ENCODE assay signal across 8 mouse cellular contexts in the genomic region with DNA sequence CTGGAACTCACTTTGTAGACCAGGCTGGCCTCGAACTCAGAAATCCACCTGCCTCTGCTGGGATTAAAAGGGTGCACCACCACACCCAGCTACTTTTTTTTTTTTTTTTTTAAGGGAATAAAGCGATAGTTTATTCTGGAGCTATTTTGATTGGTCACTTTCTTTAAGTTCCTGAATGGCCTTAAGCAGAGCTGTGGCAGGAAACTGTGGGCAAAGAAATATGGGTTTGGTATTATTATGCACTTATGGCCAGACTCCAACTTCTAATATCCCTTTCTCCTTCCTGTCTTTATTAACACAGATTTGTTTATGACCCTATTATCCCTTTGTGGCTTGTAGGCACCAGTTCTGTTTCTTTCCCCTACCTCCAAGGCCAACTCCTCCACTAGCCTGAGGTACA. TPM values are rescaled to one million over a fixed set of nuclear protein-coding genes. Genes with fewer than 3 reads are reported as not detected.
DNase-seq lines count a peak whose midpoint lies in the region; ATAC-seq and TF ChIP-seq lines count a peak whose summit lies in the region.

No protein-coding gene starts in this region.

- no peak for DNase-seq in hindbrain, embryonic 10.5 days (ENCODE audit: low spot score)
- no peak for DNase-seq in left cerebral cortex, postnatal 25 days (ENCODE audit: low spot score in 2 of 2)
- no peak for DNase-seq in cerebellum, postnatal 25 days
- no peak for DNase-seq in natural killer cell, adult 2 months (ENCODE audit: low spot score in 2 of 2)

- H3K9ac ChIP-seq in hindbrain, embryonic 16.5 days (ENCODE audit: low read depth, low read length): no peak overlapping the region
- peak overlapping the region; percentile 89 for H3K9ac ChIP-seq in ES-Bruce4 (ENCODE audit: low read depth, poor library complexity, severe bottlenecking)
- no peak overlapping the region for H3K9ac ChIP-seq in embryonic facial prominence, embryonic 15.5 days
- peak overlapping the region; percentile 68 for H3K9ac ChIP-seq in liver, embryonic 16.5 days (ENCODE audit: low read depth, low read length)

- no peak for TF ChIP-seq CTCF in ES-Bruce4 (IDR thresholded peaks at IDR 0.05; ENCODE audit: low read depth, low read length)

- intact Hi-C loops in left cerebral cortex, postnatal 25 days (cut with DNase I): no loop called here

- TF ChIP-seq POLR2A in ES-Bruce4 (IDR thresholded peaks at IDR 0.05; ENCODE audit: insufficient read depth, low read length): no peak

- no peak for ATAC-seq in hindbrain, embryonic 16.5 days
- ATAC-seq in embryonic facial prominence, embryonic 15.5 days (ENCODE audit: insufficient number of reproducible peaks, low FRiP score, low TSS enrichment, low read depth): no peak
- ATAC-seq in liver, embryonic 16.5 days (ENCODE audit: low read depth): no peak

- 69% methylated on average over 2 of the region's 2 CpGs for WGBS in hindbrain, embryonic 10.5 days
- WGBS in hindbrain, embryonic 16.5 days: 54% methylated on average over 2 of the region's 2 CpGs
- 42% methylated on average over 2 of the region's 2 CpGs for WGBS in embryonic facial prominence, embryonic 15.5 days
- WGBS in liver, embryonic 16.5 days (ENCODE audit: insufficient replicate concordance): 38% methylated on average over 2 of the region's 2 CpGs

- no peaks in the 10 kb centered on the region for H3K9me3 ChIP-seq in hindbrain, embryonic 10.5 days
- H3K9me3 ChIP-seq in hindbrain, embryonic 16.5 days (ENCODE audit: control insufficient read depth, low read length): no peaks in the 10 kb centered on the region
- H3K9me3 ChIP-seq in ES-Bruce4 (replicated peaks; ENCODE audit: control insufficient read depth, insufficient read depth, low read length, poor library complexity, severe bottlenecking): no peaks in the 10 kb centered on the region
- no peaks in the 10 kb centered on the region for H3K9me3 ChIP-seq in embryonic facial prominence, embryonic 15.5 days (replicated peaks)
- no peaks in the 10 kb centered on the region for H3K9me3 ChIP-seq in liver, embryonic 16.5 days (replicated peaks; ENCODE audit: control insufficient read depth, low read length)

- H3K4me1 ChIP-seq in hindbrain, embryonic 10.5 days (replicated peaks): peaks cover 55% of the 10 kb centered on the region
- peaks cover 27% of the 10 kb centered on the region for H3K4me1 ChIP-seq in hindbrain, embryonic 16.5 days (ENCODE audit: control insufficient read depth, insufficient read depth, low read depth, low read length)
- H3K4me1 ChIP-seq in ES-Bruce4 (ENCODE audit: control insufficient read depth, insufficient read depth, low read length): peaks cover 13% of the 10 kb centered on the region
- peaks cover 56% of the 10 kb centered on the region for H3K4me1 ChIP-seq in embryonic facial prominence, embryonic 15.5 days
- peaks cover 64% of the 10 kb centered on the region for H3K4me1 ChIP-seq in liver, embryonic 16.5 days (ENCODE audit: control insufficient read depth, low read depth, low read length)

- H3K27me3 ChIP-seq in hindbrain, embryonic 10.5 days (ENCODE audit: insufficient read depth, poor library complexity, severe bottlenecking): no peaks in the 10 kb centered on the region
- H3K27me3 ChIP-seq in hindbrain, embryonic 16.5 days (replicated peaks; ENCODE audit: control insufficient read depth, insufficient read depth, low read length): no peaks in the 10 kb centered on the region
- no peaks in the 10 kb centered on the region for H3K27me3 ChIP-seq in ES-Bruce4 (ENCODE audit: control insufficient read depth, insufficient read depth, low read length, poor library complexity, severe bottlenecking)
- no peaks in the 10 kb centered on the region for H3K27me3 ChIP-seq in embryonic facial prominence, embryonic 15.5 days
- no peaks in the 10 kb centered on the region for H3K27me3 ChIP-seq in liver, embryonic 16.5 days (ENCODE audit: control insufficient read depth, insufficient read depth, low read depth, low read length)

- TF ChIP-seq EP300 in ES-Bruce4 (IDR thresholded peaks at IDR 0.05; ENCODE audit: insufficient read depth, low read depth, low read length): no peak

- H3K36me3 ChIP-seq in hindbrain, embryonic 10.5 days: peaks cover 37% of the 10 kb centered on the region
- no peaks in the 10 kb centered on the region for H3K36me3 ChIP-seq in hindbrain, embryonic 16.5 days (ENCODE audit: control insufficient read depth, insufficient read depth, low read length)
- peaks cover 12% of the 10 kb centered on the region for H3K36me3 ChIP-seq in ES-Bruce4 (ENCODE audit: control insufficient read depth, insufficient read depth, low read length, poor library complexity, severe bottlenecking)
- H3K36me3 ChIP-seq in embryonic facial prominence, embryonic 15.5 days: peaks cover 30% of the 10 kb centered on the region
- peaks cover 20% of the 10 kb centered on the region for H3K36me3 ChIP-seq in liver, embryonic 16.5 days (ENCODE audit: control insufficient read depth, insufficient read depth)

- H3K27ac ChIP-seq in hindbrain, embryonic 10.5 days: peak overlapping the region; percentile 86
- no peak overlapping the region for H3K27ac ChIP-seq in hindbrain, embryonic 16.5 days (ENCODE audit: low read depth, low read length)
- peak overlapping the region; percentile 86 for H3K27ac ChIP-seq in ES-Bruce4 (ENCODE audit: insufficient read depth, low read length)
- peak overlapping the region; percentile 98 for H3K27ac ChIP-seq in embryonic facial prominence, embryonic 15.5 days (replicated peaks)
- peak overlapping the region; percentile 98 for H3K27ac ChIP-seq in liver, embryonic 16.5 days (ENCODE audit: low read length)

- H3K4me2 ChIP-seq in hindbrain, embryonic 16.5 days (ENCODE audit: low read length): no peak overlapping the region
- H3K4me2 ChIP-seq in embryonic facial prominence, embryonic 15.5 days (replicated peaks): peak overlapping the region; percentile 80
- peak overlapping the region; percentile 79 for H3K4me2 ChIP-seq in liver, embryonic 16.5 days (ENCODE audit: low read depth, low read length)

- peak overlapping the region; percentile 54 for H3K4me3 ChIP-seq in hindbrain, embryonic 10.5 days
- no peak overlapping the region for H3K4me3 ChIP-seq in hindbrain, embryonic 16.5 days (ENCODE audit: low read length)
- 0 out of 2 replicates have a peak overlapping the region, but pooled peaks have one; percentile 85 for H3K4me3 ChIP-seq in ES-Bruce4 (ENCODE audit: low read depth, low read length)
- H3K4me3 ChIP-seq in embryonic facial prominence, embryonic 15.5 days (replicated peaks): peak overlapping the region; percentile 53
- H3K4me3 ChIP-seq in liver, embryonic 16.5 days (ENCODE audit: low read depth, low read length): peak overlapping the region; percentile 83

RNA-seq across cellular contexts. Expression of a gene that starts 2.2 kb away (rescaled TPM):
- polyA plus RNA-seq in hindbrain, embryonic 10.5 days (2016; fragmentation: Nextera tagmentation; extraction: Ambion mirVana): 58.3 and 68.1 TPM in 2 replicates
- polyA plus RNA-seq in hindbrain, embryonic 16.5 days (2015; fragmentation: Nextera tagmentation; extraction: Ambion mirVana): 16.9 and 23.8 TPM in 2 replicates
- polyA plus RNA-seq in ES-Bruce4 (2011; ENCODE audit: insufficient read depth, insufficient read length, low read depth, missing spikeins): 87.4 and 88.9 TPM in 2 replicates
- 110 and 113 TPM in 2 replicates for polyA plus RNA-seq in embryonic facial prominence, embryonic 15.5 days (2015; fragmentation: Nextera tagmentation; extraction: Ambion mirVana)
- polyA plus RNA-seq in liver, embryonic 16.5 days (2015; fragmentation: Nextera tagmentation; extraction: Ambion mirVana): 43.2 and 46.0 TPM in 2 replicates
- total RNA-seq in left cerebral cortex, postnatal 25 days (2021): 10 to 100 TPM; 10.7 to 14.6 TPM

RNA-seq across cellular contexts. Expression of a gene that starts 2.2 kb away (rescaled TPM):
- polyA plus RNA-seq in hindbrain, embryonic 10.5 days (2016; fragmentation: Nextera tagmentation; extraction: Ambion mirVana): 535 and 648 TPM in 2 replicates
- polyA plus RNA-seq in hindbrain, embryonic 16.5 days (2015; fragmentation: Nextera tagmentation; extraction: Ambion mirVana): 87.9 and 91.5 TPM in 2 replicates
- polyA plus RNA-seq in ES-Bruce4 (2011; ENCODE audit: insufficient read depth, insufficient read length, low read depth, missing spikeins): 290 and 304 TPM in 2 replicates
- polyA plus RNA-seq in embryonic facial prominence, embryonic 15.5 days (2015; fragmentation: Nextera tagmentation; extraction: Ambion mirVana): 342 and 356 TPM in 2 replicates
- 176 and 206 TPM in 2 replicates for polyA plus RNA-seq in liver, embryonic 16.5 days (2015; fragmentation: Nextera tagmentation; extraction: Ambion mirVana)
- total RNA-seq in left cerebral cortex, postnatal 25 days (2021): 1 to 10 TPM; 1.9 to 3.1 TPM

RNA-seq across cellular contexts. Expression of a gene that starts 8.8 kb away (rescaled TPM):
- polyA plus RNA-seq in hindbrain, embryonic 10.5 days (2016; fragmentation: Nextera tagmentation; extraction: Ambion mirVana): 28.3 and 31.9 TPM in 2 replicates
- polyA plus RNA-seq in hindbrain, embryonic 16.5 days (2015; fragmentation: Nextera tagmentation; extraction: Ambion mirVana): 34.7 and 36.6 TPM in 2 replicates
- 16.5 and 25.1 TPM in 2 replicates for polyA plus RNA-seq in ES-Bruce4 (2011; ENCODE audit: insufficient read depth, insufficient read length, low read depth, missing spikeins)
- polyA plus RNA-seq in embryonic facial prominence, embryonic 15.5 days (2015; fragmentation: Nextera tagmentation; extraction: Ambion mirVana): 28.5 and 34.6 TPM in 2 replicates
- polyA plus RNA-seq in liver, embryonic 16.5 days (2015; fragmentation: Nextera tagmentation; extraction: Ambion mirVana): 14.9 and 15.1 TPM in 2 replicates
- 10 to 100 TPM; 32.6 to 32.9 TPM for total RNA-seq in left cerebral cortex, postnatal 25 days (2021)

RNA-seq across cellular contexts. Expression of a gene that starts 9.6 kb away (rescaled TPM):
- polyA plus RNA-seq in hindbrain, embryonic 10.5 days (2016; fragmentation: Nextera tagmentation; extraction: Ambion mirVana): 46.0 and 50.4 TPM in 2 replicates
- 34.1 and 45.6 TPM in 2 replicates for polyA plus RNA-seq in hindbrain, embryonic 16.5 days (2015; fragmentation: Nextera tagmentation; extraction: Ambion mirVana)
- polyA plus RNA-seq in ES-Bruce4 (2011; ENCODE audit: insufficient read depth, insufficient read length, low read depth, missing spikeins): 41.7 and 43.3 TPM in 2 replicates
- 47.7 and 51.3 TPM in 2 replicates for polyA plus RNA-seq in embryonic facial prominence, embryonic 15.5 days (2015; fragmentation: Nextera tagmentation; extraction: Ambion mirVana)
- 6.6 and 8.7 TPM in 2 replicates for polyA plus RNA-seq in liver, embryonic 16.5 days (2015; fragmentation: Nextera tagmentation; extraction: Ambion mirVana)
- total RNA-seq in left cerebral cortex, postnatal 25 days (2021): 10 to 100 TPM; 51.6 to 60.2 TPM

RNA-seq across cellular contexts. Expression of a gene that starts 16.1 kb away (rescaled TPM):
- polyA plus RNA-seq in hindbrain, embryonic 10.5 days (2016; fragmentation: Nextera tagmentation; extraction: Ambion mirVana): 21.1 and 21.6 TPM in 2 replicates
- 25.0 and 26.4 TPM in 2 replicates for polyA plus RNA-seq in hindbrain, embryonic 16.5 days (2015; fragmentation: Nextera tagmentation; extraction: Ambion mirVana)
- 12.2 and 13.6 TPM in 2 replicates for polyA plus RNA-seq in ES-Bruce4 (2011; ENCODE audit: insufficient read depth, insufficient read length, low read depth, missing spikeins)
- 38.3 and 40.4 TPM in 2 replicates for polyA plus RNA-seq in embryonic facial prominence, embryonic 15.5 days (2015; fragmentation: Nextera tagmentation; extraction: Ambion mirVana)
- 7.2 and 8.6 TPM in 2 replicates for polyA plus RNA-seq in liver, embryonic 16.5 days (2015; fragmentation: Nextera tagmentation; extraction: Ambion mirVana)
- 10 to 100 TPM; 37.5 to 38.6 TPM for total RNA-seq in left cerebral cortex, postnatal 25 days (2021)

Comparison
In these comparisons a context has a peak if more than half of its experiments do, and no peak if none do; other contexts are left out.
1. H3K9ac ChIP-seq: peak in ES-Bruce4 (single experiment) and liver, embryonic 16.5 days (single experiment); none in hindbrain, embryonic 16.5 days (single experiment) and embryonic facial prominence, embryonic 15.5 days (single experiment).